Mouse (Mus musculus) ES-CJ7 (cell line): ENCODE results near the gene Mrps11.

Experiments used
- DNase-seq: peaks from one replicate; pipeline ENCODE4 v3.0.0; 2011; ENCODE audit warnings: low read depth, low spot score

Gene Mrps11

GRCm38 (mm10) chr7:78782639-78783581 lies at the start of gene Mrps11, which contains the start of gene Mrpl46:
Gene Mrps11, plus strand, starts transcription at chr7:78783119.
Gene Mrpl46, minus strand, starts transcription at chr7:78783531.
- DNase-seq: peak; percentile 81

- DNase-seq: no peak
Observed at GRCm38 (mm10) chr7:78737196-78737595, 45.7 kb upstream of the Mrps11 start.

GRCm38 (mm10) chr7:78737614-78738210 lies 45.2 kb upstream of the Mrps11 start, which contains the start of gene Ntrk3:
Gene Ntrk3, minus strand, starts transcription at chr7:78738012.
- no peak for DNase-seq

- DNase-seq: no peak
Observed at GRCm38 (mm10) chr7:78739351-78740000, 43.4 kb upstream of the Mrps11 start.

GRCm38 (mm10) chr7:78743731-78744385 lies 39.1 kb upstream of the Mrps11 start:
- no peak for DNase-seq

GRCm38 (mm10) chr7:78752961-78753360 lies 30.0 kb upstream of the Mrps11 start:
- no peak for DNase-seq

GRCm38 (mm10) chr7:78753752-78754457 lies 29.0 kb upstream of the Mrps11 start:
- DNase-seq: no peak

- no peak for DNase-seq
Observed at GRCm38 (mm10) chr7:78754458-78755000, 28.4 kb upstream of the Mrps11 start.

- no peak for DNase-seq
Observed at GRCm38 (mm10) chr7:78763801-78764200, 19.1 kb upstream of the Mrps11 start.

GRCm38 (mm10) chr7:78765215-78765631 lies 17.7 kb upstream of the Mrps11 start:
- no peak for DNase-seq

GRCm38 (mm10) chr7:78766019-78766683 lies 16.8 kb upstream of the Mrps11 start:
- peak; percentile 80 for DNase-seq

- no peak for DNase-seq
Observed at GRCm38 (mm10) chr7:78767929-78768531, 14.9 kb upstream of the Mrps11 start.

GRCm38 (mm10) chr7:78769075-78769652 lies 13.8 kb upstream of the Mrps11 start:
- no peak for DNase-seq

GRCm38 (mm10) chr7:78770936-78771335 lies 12.0 kb upstream of the Mrps11 start:
- peak; percentile 52 for DNase-seq

GRCm38 (mm10) chr7:78778741-78779140 lies 4.2 kb upstream of the Mrps11 start:
- DNase-seq: no peak

GRCm38 (mm10) chr7:78785906-78786305 lies 3.0 kb downstream of the Mrps11 start:
- no peak for DNase-seq

- DNase-seq: no peak
Observed at GRCm38 (mm10) chr7:78787793-78788380, 5.0 kb downstream of the Mrps11 start.

- peak; percentile 77 for DNase-seq
Observed at GRCm38 (mm10) chr7:78791359-78792222, 8.7 kb downstream of the Mrps11 start.
